Mouse (Mus musculus) limb, embryonic 11.5 days (tissue): Measurements from ENCODE around the gene Olfr1375. TPM values are rescaled to one million over a fixed set of nuclear protein-coding genes. Genes with fewer than 3 reads are reported as not detected.

Experiments used
- ATAC-seq: fragments of 200-750 bp; cut with Nextera tagmentation; 2 replicates; pipeline ENCODE4 v1.8.0; 2017; ENCODE audit warnings: low read depth; ENCODE audit not compliant: insufficient number of reproducible peaks, low FRiP score, low TSS enrichment
- DNase-seq: peaks from one replicate; pipeline ENCODE4 v3.0.0-alpha.2; 2015; ENCODE audit warnings: low spot score
- H3K27ac ChIP-seq: fragments of 300-500 bp; sonication (generic); replicated peaks from 2 replicates; pipeline ENCODE4 v1.5.1; 2014; ENCODE audit warnings: low read depth, mild to moderate bottlenecking, low read length
- H3K27me3 ChIP-seq: fragments of 300-500 bp; sonication (generic); 2 replicates; pipeline ENCODE4 v1.6.1; 2014; ENCODE audit warnings: mild to moderate bottlenecking, low read length, mixed read lengths; ENCODE audit not compliant: control insufficient read depth, insufficient read depth
- H3K36me3 ChIP-seq: fragments of 300-500 bp; sonication (generic); 2 replicates; pipeline ENCODE4 v1.6.1; 2014; ENCODE audit warnings: mild to moderate bottlenecking, low read length, moderate library complexity, mixed read lengths; ENCODE audit not compliant: control insufficient read depth, insufficient read depth
- H3K4me1 ChIP-seq: fragments of 300-500 bp; sonication (generic); 2 replicates; pipeline ENCODE4 v1.6.1; 2014; ENCODE audit warnings: low read length, mixed read lengths; ENCODE audit not compliant: control insufficient read depth, insufficient read depth
- H3K4me2 ChIP-seq: fragments of 300-500 bp; sonication (generic); 2 replicates; pipeline ENCODE4 v1.6.1; 2014; ENCODE audit warnings: low read depth, mild to moderate bottlenecking, moderate library complexity; ENCODE audit not compliant: severe bottlenecking
- H3K4me3 ChIP-seq: fragments of 300-500 bp; sonication (generic); 2 replicates; pipeline ENCODE4 v1.5.1; 2014; ENCODE audit warnings: low read depth, low read length
- H3K9ac ChIP-seq: fragments of 300-500 bp; sonication (generic); 2 replicates; pipeline ENCODE4 v1.6.1; 2014; ENCODE audit warnings: mild to moderate bottlenecking, low read length
- H3K9me3 ChIP-seq: fragments of 300-500 bp; sonication (generic); 2 replicates; pipeline ENCODE4 v1.6.1; 2016; ENCODE audit warnings: low read length; ENCODE audit not compliant: control insufficient read depth
- WGBS: fragments of 180-500 bp; shearing (Covaris S2); extraction: QIAGEN DNeasy Blood & Tissue Kit; methylation state at CpG from one replicate; pipeline ENCODE4 v1.1.7; 2014; 5-methylcytosine and 5-hydroxymethylcytosine counted together
- polyA plus RNA-seq: library from polyadenylated mRNA; unstranded; fragments of >200 nt; fragmentation: Nextera tagmentation; extraction: Ambion mirVana; gene quantifications from 2 replicates; pipeline ENCODE4 v1.2.1, GENCODE M21; 2014

Olfr1375 gene
- polyA plus RNA-seq, 1 experiment from 2014 or later, result not detected

DNA sequence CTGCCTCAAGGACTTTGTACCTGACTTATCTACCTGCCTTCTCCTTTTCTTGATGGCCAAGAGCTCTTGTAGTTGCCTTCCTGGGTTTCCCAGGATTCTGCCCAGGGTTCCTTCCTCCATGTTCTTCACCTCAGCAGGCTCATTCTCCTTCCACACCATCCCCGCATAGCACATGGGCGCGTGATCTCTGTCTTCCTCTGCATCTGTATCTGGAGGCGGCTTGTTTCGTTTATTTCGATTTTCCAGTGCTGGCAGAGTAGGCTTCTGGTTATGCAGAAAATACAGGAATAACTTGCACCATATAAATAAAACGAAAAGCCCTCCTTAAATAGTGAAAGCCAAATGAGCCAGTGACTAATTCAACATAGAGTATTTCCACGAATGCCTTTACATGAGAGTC, 15.9 kb downstream of the Olfr1375 start:
- Histone ChIP-seq H3K4me1 (0 out of 2 replicates have a peak, but pooled peaks cover 2% of the 10 kb centered on the region), H3K4me3 (no peak overlapping the region), H3K4me2 (no peak overlapping the region), H3K9ac (no peak overlapping the region), H3K36me3 (no peaks in the 10 kb centered on the region), H3K9me3 (no peaks in the 10 kb centered on the region), H3K27ac (no peak overlapping the region), H3K27me3 (no peaks in the 10 kb centered on the region)
- 95% methylated on average over 8 of the region's 8 CpGs for WGBS
- no peak for ATAC-seq
- DNase-seq, result no peak

DNA sequence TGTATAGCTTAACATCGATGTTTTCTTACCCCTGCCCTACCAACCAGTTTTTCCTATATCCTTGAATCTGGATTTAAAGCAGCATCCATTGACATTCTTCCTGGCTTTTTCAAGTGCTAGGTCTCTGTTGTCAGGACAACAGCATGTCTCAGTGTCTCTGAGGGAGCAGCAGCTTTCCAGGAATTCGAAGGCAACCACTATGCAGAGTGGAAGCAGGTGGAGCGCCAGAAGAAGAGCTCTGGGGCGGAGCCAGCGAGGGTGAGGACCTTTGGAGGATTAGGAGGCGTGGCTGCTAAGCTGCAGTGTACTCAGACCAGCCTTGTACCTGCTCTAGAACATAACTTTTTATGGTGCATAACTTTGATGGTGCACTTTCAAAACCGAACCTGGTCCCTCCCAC, 36.6 kb downstream of the Olfr1375 start:
- H3K9ac ChIP-seq, result no peak overlapping the region
- no peak overlapping the region for H3K4me2 ChIP-seq
- no peaks in the 10 kb centered on the region for H3K4me1 ChIP-seq
- H3K27me3 ChIP-seq, result no peaks in the 10 kb centered on the region
- H3K27ac ChIP-seq, result no peak overlapping the region
- DNase-seq (no peak), ATAC-seq (no peak)
- H3K4me3 ChIP-seq, result no peak overlapping the region
- H3K9me3 ChIP-seq, result no peaks in the 10 kb centered on the region
- no peaks in the 10 kb centered on the region for H3K36me3 ChIP-seq
- 46% methylated on average over 7 of the region's 7 CpGs for WGBS

DNA sequence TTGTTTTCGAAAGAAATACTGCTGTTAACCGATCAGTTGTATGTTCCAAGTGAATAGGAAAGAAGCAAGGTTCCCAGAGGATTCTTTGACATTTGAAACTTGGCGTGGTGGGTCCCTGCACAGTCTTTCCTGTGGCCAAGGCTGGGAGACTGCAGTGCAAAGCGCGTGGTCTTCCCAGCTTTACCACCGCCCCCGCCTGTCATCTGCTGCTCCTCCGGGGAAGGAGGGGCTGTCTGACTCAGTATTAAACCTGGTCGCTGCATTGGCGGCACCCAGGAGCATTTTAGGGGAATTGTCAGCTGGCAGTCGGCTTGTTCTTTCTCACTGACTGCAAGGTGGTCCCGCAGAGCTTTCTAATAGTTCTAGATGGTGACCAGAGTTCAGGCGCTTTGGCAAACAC, 37.4 kb downstream of the Olfr1375 start:
- Histone ChIP-seq H3K27ac (no peak overlapping the region), H3K36me3 (no peaks in the 10 kb centered on the region), H3K4me2 (no peak overlapping the region), H3K9me3 (no peaks in the 10 kb centered on the region), H3K9ac (no peak overlapping the region; the same call in 1 of the 2 replicates), H3K27me3 (no peaks in the 10 kb centered on the region), H3K4me1 (no peaks in the 10 kb centered on the region), H3K4me3 (no peak overlapping the region)
- ATAC-seq (no peak), DNase-seq (no peak)
- WGBS, result 69% methylated on average over 13 of the region's 13 CpGs

Other genes starting within 250 kb of the Olfr1375 start
- 44.3 and 50.6 TPM in 2 replicates for gene Zfp354c, start 220.4 kb upstream of the Olfr1375 start, polyA plus RNA-seq
- 1.2 and 1.5 TPM in 2 replicates for gene Zfp879, start 206.6 kb upstream of the Olfr1375 start, polyA plus RNA-seq
- 0.11 and 0.16 TPM in 2 replicates for gene Grm6, start 197.4 kb upstream of the Olfr1375 start, polyA plus RNA-seq
- 15.5 and 17.8 TPM in 2 replicates for gene Zfp454, start 160.5 kb upstream of the Olfr1375 start, polyA plus RNA-seq
- 16.6 and 21.3 TPM in 2 replicates for gene Zfp2, start 131.9 kb upstream of the Olfr1375 start, polyA plus RNA-seq
- 1.2 and 1.3 TPM in 2 replicates for gene Zfp354b, start 116.5 kb upstream of the Olfr1375 start, polyA plus RNA-seq
- gene 4933414I15Rik, start 104.3 kb upstream of the Olfr1375 start, polyA plus RNA-seq, result not detected in 2 replicates
- not detected in 2 replicates for gene Prop1, start 94.3 kb upstream of the Olfr1375 start, polyA plus RNA-seq
- gene Olfr1378, start 81.6 kb upstream of the Olfr1375 start, polyA plus RNA-seq, result not detected in 2 replicates
- gene Olfr1377, start 66.1 kb upstream of the Olfr1375 start, polyA plus RNA-seq, result not detected in 2 replicates
- gene Olfr51, start 44.5 kb upstream of the Olfr1375 start, polyA plus RNA-seq, result not detected in 2 replicates
- not detected in 2 replicates for gene Olfr54, start 33.9 kb upstream of the Olfr1375 start, polyA plus RNA-seq
- 9.4 and 9.6 TPM in 2 replicates for gene Zfp354a, start 11.1 kb downstream of the Olfr1375 start, polyA plus RNA-seq
- gene Gm12569, start 172.4 kb downstream of the Olfr1375 start, polyA plus RNA-seq, result not detected in 2 replicates
- 147 and 160 TPM in 2 replicates for gene Clk4, start 213.6 kb downstream of the Olfr1375 start, polyA plus RNA-seq
- 0.61 and 0.69 TPM in 2 replicates for gene BC049762, start 214.9 kb downstream of the Olfr1375 start, polyA plus RNA-seq
- gene Col23a1, start 241.8 kb downstream of the Olfr1375 start, polyA plus RNA-seq, result 21.1 and 26.6 TPM in 2 replicates